Mouse (Mus musculus): ENCODE measurements around the gene Slc16a2.

Slc16a2 gene

DNA sequence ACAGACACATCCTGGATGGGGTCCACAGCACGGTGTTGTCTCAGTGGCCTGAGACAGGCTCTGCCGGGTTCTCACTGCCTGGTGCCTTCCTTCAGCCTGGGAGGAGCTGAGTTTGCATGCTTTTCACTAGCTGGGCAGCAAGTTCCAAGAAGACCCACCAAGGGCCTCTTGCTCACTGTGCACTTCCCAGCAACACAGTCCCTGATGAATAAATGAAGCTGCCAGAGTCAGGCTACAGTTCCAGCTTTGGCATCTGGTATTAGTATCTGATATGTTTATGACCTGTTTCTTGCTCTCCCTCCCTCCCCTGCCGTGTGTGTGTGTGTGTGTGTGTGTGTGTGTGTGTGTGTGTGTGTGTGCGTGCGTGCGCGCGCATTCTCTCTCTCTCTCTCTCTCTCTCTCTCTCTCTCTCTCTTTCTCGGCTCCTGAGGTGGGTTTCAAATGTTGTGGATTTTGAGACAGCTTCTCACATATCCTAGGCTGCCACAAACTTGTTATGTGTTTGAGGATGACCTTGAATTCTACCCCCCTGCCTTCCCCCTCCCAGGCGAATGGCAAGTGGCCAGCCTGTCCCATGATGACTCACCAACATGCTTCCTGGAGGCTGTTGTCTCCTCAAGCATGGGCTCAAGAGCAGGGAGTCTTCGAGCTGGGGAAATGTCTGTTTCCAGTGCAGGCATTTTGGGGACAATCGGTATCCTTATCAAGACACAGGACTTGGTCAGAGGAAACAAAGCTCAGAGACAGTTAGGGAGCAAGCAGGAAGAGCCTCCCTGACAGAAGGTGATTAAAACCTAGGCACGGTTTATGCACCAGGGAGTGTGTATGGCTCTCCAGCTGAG lies 80.3 kb downstream of the Slc16a2 start:
- peak; percentile 78 to 89 for DNase-seq (ENCODE audit: inconsistent age in 2 of 2, low spot score in 1 of 2)

DNA sequence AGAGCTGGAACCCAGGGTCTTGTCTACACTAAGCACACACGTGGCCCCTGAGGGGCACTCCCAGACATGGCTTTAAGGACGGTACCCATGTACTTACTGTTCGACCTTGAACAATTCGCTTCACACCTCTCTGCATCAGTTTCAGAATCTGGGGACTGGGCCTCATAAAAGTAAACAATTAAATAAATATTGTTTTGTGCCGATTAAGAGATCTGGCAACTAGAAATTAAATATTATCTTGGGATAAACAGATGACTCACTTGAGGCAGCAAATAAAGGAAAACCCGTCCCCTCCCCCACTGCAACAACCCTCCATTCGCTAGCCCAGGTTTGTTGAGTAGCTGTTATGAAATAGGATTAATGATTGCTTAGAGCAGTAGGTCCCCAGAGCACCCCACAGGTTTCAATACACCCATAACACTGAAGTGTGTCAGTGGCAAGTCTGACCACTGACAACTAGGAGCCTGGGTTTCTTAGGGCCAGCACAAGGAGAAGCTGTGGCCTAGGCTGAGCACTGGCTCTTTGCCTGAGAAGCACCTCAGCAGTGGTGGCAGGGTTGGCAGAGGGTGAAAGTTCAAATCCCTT lies 87.7 kb downstream of the Slc16a2 start:
- DNase-seq (ENCODE audit: inconsistent age in 2 of 2, low spot score in 1 of 2): no peak

DNA sequence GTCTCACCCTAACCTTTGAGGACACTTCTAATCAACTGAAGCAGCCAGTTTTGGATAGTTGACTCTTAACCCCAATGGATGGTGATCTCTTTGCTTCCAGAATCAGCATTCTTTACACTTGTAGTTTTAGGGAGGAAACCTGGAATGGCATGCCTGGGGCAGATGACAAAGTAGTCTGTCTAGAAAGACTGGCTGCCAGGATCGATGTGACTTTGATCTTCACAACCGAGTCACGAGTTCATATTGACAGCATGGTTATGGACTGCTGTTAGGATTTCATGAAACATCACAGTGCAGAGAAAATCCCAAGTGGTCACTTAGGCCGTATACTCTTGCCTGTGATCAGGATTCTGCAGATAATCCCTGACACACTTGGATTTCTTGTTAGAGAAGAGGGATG lies 88.7 kb downstream of the Slc16a2 start:
- no peak for DNase-seq (ENCODE audit: inconsistent age in 2 of 2, low spot score in 1 of 2)

DNA sequence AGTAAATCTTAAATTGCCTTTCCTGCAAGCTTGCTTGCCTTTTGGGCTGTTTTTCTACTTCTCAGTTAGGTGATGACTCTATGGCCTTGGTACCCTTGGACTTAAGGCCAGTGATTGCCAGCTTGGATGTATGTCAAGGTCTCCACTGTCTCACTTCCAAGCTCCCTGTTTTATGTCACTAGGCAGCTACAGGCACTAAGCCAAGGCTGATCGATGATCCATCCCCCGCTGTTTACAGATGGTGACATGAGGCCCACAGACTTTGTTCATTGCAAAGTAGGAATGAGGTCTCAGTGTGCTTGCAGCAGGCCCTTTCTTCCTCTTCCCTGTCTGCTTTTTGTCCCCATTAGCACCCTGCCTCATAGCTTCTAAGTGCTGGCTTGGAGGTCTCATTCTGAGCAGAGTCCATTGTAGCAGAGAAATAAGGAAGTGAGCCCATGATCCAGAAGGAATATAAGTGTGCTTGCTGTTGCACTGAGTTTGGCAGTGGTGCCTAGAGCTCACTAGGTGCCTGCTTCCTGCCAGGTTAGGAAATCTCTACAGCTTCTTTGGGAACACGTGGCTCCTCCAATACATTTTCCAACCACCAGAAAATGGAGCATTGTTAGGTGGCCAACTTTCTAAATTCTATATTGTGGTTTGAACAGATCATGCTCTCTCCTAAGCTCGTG lies 89.6 kb downstream of the Slc16a2 start:
- peak; percentile 79 to 89 for DNase-seq (ENCODE audit: inconsistent age in 2 of 2, low spot score in 1 of 2)

DNA sequence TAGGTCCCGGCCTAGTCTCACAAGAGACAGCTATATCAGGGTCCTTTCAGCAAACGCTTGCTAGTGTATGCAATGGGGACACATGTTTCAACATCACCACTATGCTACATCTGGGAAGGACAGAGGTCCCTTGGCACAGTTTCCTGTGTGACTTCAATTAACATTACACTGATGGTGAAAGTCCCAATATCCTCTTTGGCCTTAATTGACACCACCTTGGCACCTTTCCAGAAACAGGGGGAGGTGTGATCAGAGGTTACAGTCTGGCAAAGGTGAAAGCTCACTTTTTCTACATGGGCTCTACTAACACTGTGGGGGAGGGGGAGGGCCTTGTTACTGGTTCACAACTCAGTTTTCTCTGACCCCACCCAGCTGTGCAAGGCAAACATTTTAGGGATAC lies 99.3 kb downstream of the Slc16a2 start:
- no peak for DNase-seq (ENCODE audit: inconsistent age in 2 of 2, low spot score in 1 of 2)

DNA sequence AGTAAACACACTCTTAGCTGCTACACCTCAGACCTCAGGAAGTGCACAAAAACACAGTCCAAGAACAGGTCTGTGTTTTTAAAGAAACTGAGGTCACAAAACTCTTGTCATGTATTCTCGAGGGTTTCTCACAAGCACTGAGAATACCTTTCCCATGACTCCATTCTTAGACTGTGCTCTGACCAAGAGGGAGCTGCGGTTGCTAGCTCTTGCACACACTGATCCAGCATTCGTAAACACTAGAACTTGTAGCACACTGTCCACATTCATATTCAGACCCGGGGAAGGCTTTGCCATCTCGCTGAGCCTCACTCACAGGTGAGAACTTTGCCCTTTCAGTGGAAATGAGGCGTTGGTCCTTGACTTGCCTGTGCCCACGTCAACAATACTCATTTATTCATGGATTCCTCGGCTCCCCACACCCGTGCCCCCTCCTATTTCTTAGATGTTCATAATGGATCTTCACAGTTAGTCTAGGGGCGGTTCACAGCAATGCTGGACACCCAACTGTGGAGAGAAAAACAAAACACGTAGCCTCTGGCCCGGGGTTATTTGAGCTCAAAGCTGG lies 102.1 kb downstream of the Slc16a2 start:
- no peak for DNase-seq (ENCODE audit: inconsistent age in 2 of 2, low spot score in 1 of 2)

DNA sequence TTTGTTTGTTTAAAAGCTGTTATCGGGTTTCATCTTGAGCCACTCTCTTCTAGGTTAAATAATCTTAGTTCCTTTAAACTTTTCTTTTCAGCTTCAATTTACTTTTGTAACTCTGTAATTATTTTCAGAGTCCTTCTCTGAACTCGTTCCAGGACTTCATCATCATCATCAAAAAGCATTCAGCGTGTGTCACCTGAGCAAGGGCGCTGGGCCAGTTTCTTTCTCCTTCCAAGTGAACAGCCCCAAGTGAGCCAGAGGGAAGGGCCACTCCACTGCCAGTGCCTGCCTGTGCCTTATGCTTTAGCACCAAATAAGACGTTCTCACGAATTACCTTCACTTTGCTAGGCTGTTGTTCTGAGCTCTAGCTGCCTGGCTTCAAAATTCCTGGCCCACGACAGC lies 108.9 kb downstream of the Slc16a2 start:
- no peak for DNase-seq (ENCODE audit: inconsistent age in 2 of 2, low spot score in 1 of 2)

DNA sequence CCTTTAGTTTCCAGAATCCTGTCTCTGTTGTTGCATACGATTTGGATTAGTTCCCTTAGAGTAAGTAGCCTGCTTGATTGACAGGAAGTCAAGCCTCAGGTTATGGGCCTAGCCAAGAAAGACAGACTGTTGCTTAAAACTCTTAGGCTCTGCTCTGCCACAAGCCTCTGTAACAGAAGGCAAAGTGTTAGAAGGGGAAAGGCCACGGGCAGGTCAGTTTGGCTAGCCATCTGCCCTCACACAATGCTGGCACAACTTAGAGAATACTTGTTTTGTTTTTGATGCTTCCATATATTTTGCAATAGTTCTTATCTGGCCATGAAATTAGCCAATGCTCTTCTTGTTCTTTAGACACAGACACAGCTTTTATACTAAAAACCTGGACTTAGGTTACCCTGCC lies 112.1 kb downstream of the Slc16a2 start:
- peak in 1 of 2 experiments; percentile 34 for DNase-seq (ENCODE audit: inconsistent age in 2 of 2, low spot score in 1 of 2)

DNA sequence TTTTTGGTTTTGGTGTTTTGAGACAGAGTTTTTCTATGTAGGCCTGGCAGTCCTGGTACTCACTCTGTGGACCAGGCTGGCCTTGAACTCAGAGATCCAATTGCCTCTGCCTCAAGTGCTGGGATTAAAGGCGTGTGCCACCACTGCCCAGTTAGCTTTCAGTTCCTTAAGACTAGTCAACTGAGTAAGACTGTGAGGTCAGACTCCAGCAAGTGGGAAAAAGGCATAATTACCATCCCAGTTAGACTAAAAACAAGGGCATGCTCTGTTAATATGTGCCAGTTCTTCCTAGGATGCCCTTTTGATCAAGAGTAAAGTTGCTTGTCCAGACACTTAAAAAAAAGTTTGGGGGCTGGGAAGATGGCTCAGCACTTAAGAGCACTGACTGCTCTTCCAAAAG lies 113.2 kb downstream of the Slc16a2 start:
- no peak for DNase-seq (ENCODE audit: inconsistent age in 2 of 2, low spot score in 1 of 2)

DNA sequence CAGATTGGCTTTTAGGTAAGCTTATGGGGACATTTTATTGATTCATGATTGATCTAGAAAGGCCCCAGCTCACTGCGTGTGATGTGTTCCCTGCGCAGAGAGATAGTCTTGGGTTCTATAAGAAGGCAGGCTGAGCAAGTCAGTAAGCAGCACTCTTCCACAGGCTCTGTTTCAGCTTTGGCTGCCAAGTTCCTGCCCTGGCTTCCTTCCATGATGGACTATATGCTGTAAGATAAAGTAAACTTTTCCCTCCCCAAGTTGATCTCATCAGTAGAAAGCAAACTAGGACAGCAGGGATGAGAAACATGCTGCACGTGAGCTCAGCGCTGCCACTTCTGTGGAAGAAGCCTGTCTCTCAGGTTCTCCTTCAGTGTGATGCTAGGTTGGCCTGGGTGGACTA lies 117.2 kb downstream of the Slc16a2 start:
- no peak for DNase-seq (ENCODE audit: inconsistent age in 2 of 2, low spot score in 1 of 2)

DNA sequence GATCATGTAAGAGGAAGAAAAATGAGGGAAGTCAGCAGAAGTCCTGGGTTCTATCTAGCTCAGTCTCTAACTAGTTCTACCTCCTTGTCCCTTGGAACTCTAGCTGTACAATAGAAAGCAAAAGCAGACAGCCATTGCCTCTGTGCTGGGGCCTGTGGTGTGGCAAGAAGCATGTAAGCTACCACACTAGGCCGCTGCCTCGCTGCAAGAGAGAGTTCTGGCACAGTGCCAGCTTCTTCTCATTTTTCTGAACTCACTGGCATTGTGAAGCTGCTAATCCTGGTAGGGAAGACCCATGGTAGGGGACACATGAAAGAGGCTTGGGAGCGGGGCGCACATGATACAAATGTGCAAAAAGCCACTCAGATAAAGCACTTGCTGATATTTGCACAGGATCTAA lies 117.8 kb downstream of the Slc16a2 start:
- peak; percentile 35 to 75 for DNase-seq (ENCODE audit: inconsistent age in 2 of 2, low spot score in 1 of 2)

DNA sequence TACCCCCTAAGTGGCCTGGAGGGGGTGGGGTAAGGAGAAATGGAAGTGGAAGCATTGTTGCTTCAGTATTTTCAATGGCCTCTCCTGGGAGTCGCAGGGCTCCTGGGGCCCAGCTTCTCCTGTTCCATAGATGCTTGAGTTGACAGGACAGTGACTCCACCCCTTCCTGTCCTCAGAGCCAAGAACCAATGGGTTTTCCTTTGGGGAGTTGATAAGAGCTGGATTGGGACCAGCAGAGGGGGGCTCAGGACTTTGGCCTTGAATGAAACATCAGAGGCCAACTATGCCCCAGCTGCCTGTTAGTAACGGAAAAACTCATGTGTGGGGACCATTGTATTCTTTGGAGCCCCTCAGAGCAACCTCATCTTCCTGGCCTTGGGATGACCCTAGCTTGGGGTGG lies 124.0 kb downstream of the Slc16a2 start:
- no peak for DNase-seq (ENCODE audit: inconsistent age in 2 of 2, low spot score in 1 of 2)

DNA sequence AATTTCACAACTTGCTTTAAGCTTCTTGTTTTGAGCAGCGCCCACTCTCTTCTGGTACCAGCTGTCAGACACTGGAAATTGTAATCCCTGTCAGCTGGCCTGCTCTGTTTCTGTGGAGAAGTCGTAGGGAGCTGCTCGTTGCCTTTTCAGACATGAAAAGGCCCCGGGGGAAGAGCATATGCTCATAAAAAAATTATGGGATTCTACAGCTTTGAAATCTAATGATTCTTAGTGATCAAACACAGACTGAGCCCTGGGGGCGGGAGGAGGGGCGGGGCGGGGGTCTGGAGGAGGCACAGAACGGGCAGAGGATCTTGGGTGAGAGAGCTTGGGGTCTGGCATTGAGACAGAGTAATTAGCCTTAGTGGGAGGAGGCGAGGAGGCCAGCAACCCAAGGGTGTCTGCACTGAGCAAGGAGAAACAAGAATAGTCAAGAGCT lies 125.7 kb downstream of the Slc16a2 start:
- DNase-seq (ENCODE audit: inconsistent age in 2 of 2, low spot score in 1 of 2): peak in 1 of 2 experiments; percentile 36

DNA sequence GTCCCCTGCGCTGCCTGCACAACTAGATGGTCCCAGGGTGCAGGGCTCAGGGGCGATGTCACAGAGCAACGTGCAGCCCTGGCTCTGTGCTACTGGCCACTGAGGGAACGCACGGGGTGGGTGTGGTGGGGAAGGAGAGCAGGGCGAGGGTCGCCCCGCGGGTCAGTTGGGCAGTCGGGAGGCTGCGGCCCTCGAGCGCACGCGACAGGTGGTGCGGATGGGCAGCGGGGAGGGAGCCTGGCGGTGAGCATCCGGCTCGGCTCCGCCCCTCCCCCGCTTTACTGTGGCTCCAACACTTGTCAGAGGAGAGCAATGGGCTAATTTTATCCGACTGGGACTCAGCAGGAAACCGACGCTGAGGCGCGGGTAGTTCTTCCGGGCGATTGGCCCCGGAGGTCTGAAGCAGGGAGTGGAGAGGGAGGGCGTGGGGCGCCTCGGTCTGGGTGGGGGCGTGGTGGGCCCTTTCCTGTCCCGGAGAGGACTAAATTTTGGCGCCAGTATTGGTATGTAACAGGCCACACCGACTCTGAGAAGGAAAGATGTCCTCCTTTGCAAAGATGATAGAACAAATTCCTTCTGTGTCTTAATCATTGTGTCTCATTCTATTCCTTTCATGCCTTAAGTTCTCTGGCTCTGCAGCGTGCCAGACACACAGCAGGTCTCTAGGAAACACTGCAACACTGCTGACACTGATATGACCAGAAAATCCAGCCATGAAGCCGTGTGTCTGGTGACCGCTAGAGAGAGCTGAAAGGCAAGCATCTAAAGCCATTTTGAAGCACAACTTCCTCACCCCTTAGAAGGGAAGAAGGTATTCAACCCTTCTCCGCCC lies 126.4 kb downstream of the Slc16a2 start:
- DNase-seq (ENCODE audit: inconsistent age in 2 of 2, low spot score in 1 of 2): peak; percentile 59 to 76

DNA sequence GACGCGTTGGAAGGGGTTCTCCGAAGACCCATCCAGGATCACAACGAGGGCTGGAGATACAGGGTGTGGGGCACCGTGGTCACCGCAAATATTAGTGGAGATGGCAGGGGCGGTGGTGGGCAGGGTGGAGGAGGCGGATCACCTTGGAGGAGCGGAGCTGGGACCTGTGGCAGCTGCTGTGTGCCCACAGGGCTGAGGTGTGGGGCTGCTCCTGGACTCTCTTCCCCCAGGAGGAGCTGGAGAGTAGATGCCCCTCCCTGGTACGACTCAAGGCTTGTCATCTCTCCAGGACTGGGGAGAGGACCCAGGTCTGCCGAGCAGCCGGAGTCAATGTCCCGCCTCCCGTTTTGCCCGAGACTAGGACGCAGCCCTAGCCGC lies 127.0 kb downstream of the Slc16a2 start:
- DNase-seq (ENCODE audit: inconsistent age in 2 of 2, low spot score in 1 of 2): peak in 1 of 2 experiments; percentile 11

DNA sequence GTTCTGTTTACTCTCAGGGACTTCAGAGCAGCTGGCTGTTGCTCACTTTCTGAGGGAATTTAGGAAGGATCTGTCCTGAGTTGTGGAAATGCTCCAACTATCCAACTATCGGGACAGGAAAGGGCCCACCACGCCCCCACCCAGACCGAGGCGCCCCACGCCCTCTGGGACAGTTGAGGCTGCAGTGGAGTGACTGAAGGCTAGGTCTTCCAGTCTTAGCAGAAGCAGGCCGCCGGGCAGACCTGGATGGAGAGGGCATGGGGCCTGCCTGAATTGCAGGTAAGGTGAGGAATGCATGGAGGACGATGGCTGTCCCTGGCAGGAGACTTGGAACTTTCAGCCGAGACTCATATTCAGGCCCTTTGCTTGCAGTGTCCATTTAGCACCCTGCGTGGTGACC lies 127.4 kb downstream of the Slc16a2 start:
- no peak for DNase-seq (ENCODE audit: inconsistent age in 2 of 2, low spot score in 1 of 2)

DNA sequence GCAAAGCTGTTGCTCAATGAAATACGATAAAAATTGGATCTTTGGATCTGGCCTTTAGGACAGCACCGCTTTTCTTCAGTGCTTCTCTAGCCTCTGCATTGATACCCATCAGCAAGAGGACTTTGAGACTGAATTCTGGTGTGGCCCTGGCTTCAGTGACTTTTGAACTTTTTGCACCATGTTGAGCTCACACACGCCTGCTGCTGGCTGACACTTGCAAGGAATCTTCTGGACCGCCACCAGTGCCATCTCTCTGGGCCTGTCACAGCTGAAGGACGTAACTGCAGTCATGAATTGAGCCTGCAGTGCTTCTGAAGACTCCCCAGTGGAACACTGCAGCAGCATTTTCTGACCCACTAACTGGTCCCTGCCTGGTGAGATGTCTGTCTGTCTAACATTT lies 128.9 kb downstream of the Slc16a2 start:
- no peak for DNase-seq (ENCODE audit: inconsistent age in 2 of 2, low spot score in 1 of 2)

DNA sequence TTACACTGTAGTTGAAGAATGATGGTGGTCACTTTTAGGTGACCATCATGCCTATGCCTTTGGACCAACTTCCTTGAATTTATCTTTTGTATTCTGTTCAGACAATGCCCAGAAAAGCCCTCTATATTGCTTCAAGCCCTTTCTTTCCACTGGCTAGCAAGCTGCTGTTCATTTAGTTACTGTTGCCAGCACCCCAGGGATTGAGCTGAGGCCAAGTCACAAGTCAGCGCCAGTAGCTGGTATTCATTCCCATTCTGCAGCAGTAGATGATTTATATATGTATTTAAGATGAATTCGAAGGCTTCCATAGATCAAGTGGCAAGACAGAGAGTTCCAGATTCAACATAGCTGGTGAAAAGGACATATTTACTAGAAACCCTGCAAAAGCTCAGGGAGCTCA lies 133.2 kb downstream of the Slc16a2 start:
- DNase-seq (ENCODE audit: inconsistent age in 2 of 2, low spot score in 1 of 2): no peak

DNA sequence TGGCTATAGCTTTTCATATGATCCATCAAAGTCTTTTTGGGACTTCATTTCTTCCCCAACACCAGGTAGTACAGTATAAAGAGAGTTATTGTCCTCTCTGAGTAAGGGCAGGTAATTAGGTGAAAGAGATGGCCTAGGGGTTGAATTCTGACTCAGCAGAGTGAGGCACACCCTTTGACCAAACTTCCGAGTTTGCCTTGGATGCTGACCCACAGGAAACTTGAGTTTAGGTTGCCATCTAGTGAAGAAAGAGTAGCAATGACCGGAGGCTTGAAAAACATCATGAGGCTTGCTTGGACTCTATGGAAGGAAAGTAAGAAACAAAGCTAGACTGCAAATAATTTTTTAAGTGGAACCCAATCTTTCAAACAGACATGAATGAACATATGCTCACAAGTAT lies 147.1 kb downstream of the Slc16a2 start:
- peak in 1 of 2 experiments; percentile 55 for DNase-seq (ENCODE audit: inconsistent age in 2 of 2, low spot score in 1 of 2)

DNA sequence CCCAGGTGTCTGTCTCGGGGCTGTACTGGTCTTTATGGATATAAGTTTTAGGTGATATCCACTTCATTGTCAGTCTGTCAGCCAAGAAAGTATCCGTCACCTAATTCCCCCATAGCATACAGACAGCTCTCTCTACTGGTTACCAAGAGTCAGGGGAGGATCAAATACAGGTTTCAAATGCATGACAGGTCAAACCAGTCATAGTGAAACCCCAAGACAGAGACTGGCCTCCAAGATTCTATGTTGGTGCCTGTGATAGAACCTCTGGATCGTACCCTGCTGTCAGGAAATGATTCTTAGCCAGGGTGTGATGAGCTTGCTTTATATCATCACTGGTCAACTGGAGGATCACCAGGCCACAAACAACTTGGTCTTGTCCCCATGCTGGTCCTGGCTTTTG lies 148.0 kb downstream of the Slc16a2 start:
- DNase-seq (ENCODE audit: inconsistent age in 2 of 2, low spot score in 1 of 2): no peak

DNA sequence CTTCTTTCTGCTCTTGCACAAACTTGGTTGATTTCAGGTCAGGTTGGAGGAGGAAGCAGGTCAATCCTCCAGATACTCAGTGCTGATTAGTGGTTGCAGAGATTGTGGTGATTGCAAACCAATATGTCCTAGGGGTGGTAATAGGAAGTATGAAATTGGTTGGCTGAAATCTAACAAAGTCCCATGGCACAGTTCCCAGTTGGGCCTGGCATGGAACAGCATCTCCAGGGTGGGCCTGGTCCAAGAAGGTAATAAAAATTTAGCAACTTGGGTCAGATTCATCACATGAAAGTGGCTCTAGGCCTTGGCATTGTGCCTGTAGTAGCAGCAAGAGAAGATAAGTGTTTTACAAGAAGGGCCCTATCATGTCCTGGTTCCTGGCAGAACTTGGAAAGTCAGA lies 151.5 kb downstream of the Slc16a2 start:
- peak in 1 of 2 experiments; percentile 37 for DNase-seq (ENCODE audit: inconsistent age in 2 of 2, low spot score in 1 of 2)
